Mouse (Mus musculus) forebrain, embryonic 13.5 days (tissue): ENCODE data around the gene Slc25a47. TPM values are rescaled to one million over a fixed set of nuclear protein-coding genes. Genes with fewer than 3 reads are reported as not detected.

Experiments
- ATAC-seq: fragments of 200-750 bp; cut with Nextera tagmentation; 2 replicates; pipeline ENCODE4 v1.8.0; 2017
- H3K27ac ChIP-seq: fragments of 300-500 bp; sonication (generic); 2 replicates; pipeline ENCODE4 v1.5.1; 2015; ENCODE audit warnings: inconsistent platforms, mild to moderate bottlenecking, moderate library complexity
- H3K27me3 ChIP-seq: fragments of 300-500 bp; sonication (generic); 2 replicates; pipeline ENCODE4 v1.6.1; 2015; ENCODE audit warnings: mild to moderate bottlenecking, inconsistent platforms
- H3K36me3 ChIP-seq: fragments of 300-500 bp; sonication (generic); 2 replicates; pipeline ENCODE4 v1.6.1; 2015; ENCODE audit warnings: mild to moderate bottlenecking, inconsistent platforms; ENCODE audit not compliant: poor library complexity, severe bottlenecking
- H3K4me1 ChIP-seq: fragments of 300-500 bp; sonication (generic); 2 replicates; pipeline ENCODE4 v1.6.1; 2015; ENCODE audit warnings: inconsistent platforms
- H3K4me2 ChIP-seq: fragments of 300-500 bp; sonication (generic); 2 replicates; pipeline ENCODE4 v1.6.1; 2015; ENCODE audit warnings: inconsistent platforms, mild to moderate bottlenecking, moderate library complexity
- H3K4me3 ChIP-seq: fragments of 300-500 bp; sonication (generic); 2 replicates; pipeline ENCODE4 v1.5.1; 2015; ENCODE audit warnings: mild to moderate bottlenecking, inconsistent platforms
- H3K9ac ChIP-seq: fragments of 300-500 bp; sonication (generic); 2 replicates; pipeline ENCODE4 v1.6.1; 2015; ENCODE audit warnings: mild to moderate bottlenecking, inconsistent platforms
- H3K9me3 ChIP-seq: fragments of 300-500 bp; sonication (generic); replicated peaks from 2 replicates; pipeline ENCODE4 v1.6.1; 2016; ENCODE audit warnings: inconsistent platforms
- WGBS: fragments of 180-500 bp; shearing (Covaris S2); methylation state at CpG from one replicate; pipeline ENCODE4 v1.1.7; 2015; 5-methylcytosine and 5-hydroxymethylcytosine counted together
- microRNA counts: library from miRNA; unstranded; fragments of <30 nt; microRNA quantifications from one replicate; lab custom pipeline; 2016
- microRNA-seq: library from miRNA; unstranded; fragments of <30 nt; microRNA quantifications from one replicate; pipeline ENCODE4, GENCODE M21; 2016
- polyA plus RNA-seq: library from polyadenylated mRNA; unstranded; fragments of >200 nt; fragmentation: Nextera tagmentation; extraction: Ambion mirVana; gene quantifications from 2 replicates; pipeline ENCODE4 v1.2.1, GENCODE M21; 2015

The Slc25a47 gene
- polyA plus RNA-seq, 1 experiment from 2014 or later = 15.6 TPM

GRCm38 (mm10) chr12:108903600-108904275 is 67.9 kb downstream of the Slc25a47 start:
- WGBS = 72% methylated on average over 8 of the region's 8 CpGs
- Histone ChIP-seq H3K27ac (no peak overlapping the region; the same call in 1 of the 2 replicates), H3K9ac (no peak overlapping the region), H3K36me3 (no peaks in the 10 kb centered on the region), H3K27me3 (no peaks in the 10 kb centered on the region), H3K9me3 (no peaks in the 10 kb centered on the region), H3K4me1 (peaks cover 39% of the 10 kb centered on the region), H3K4me3 (no peak overlapping the region), H3K4me2 (no peak overlapping the region)
- 0 out of 2 replicates have a peak, but pooled peaks have one; percentile 48 for ATAC-seq

GRCm38 (mm10) chr12:108904276-108904653 is 68.4 kb downstream of the Slc25a47 start:
- H3K9ac ChIP-seq = no peak overlapping the region
- no peak overlapping the region for H3K4me2 ChIP-seq
- no peak for ATAC-seq
- H3K27ac ChIP-seq = no peak overlapping the region
- H3K27me3 ChIP-seq = no peaks in the 10 kb centered on the region
- no peaks in the 10 kb centered on the region for H3K9me3 ChIP-seq
- H3K4me1 ChIP-seq = peaks cover 43% of the 10 kb centered on the region
- WGBS = 34% methylated on average over 8 of the region's 8 CpGs
- no peak overlapping the region for H3K4me3 ChIP-seq
- no peaks in the 10 kb centered on the region for H3K36me3 ChIP-seq

- Histone ChIP-seq H3K4me1 (peaks cover 50% of the 10 kb centered on the region), H3K9ac (no peak overlapping the region), H3K4me2 (no peak overlapping the region), H3K4me3 (no peak overlapping the region), H3K27me3 (no peaks in the 10 kb centered on the region), H3K36me3 (no peaks in the 10 kb centered on the region), H3K27ac (peak overlapping the region; percentile 68), H3K9me3 (no peaks in the 10 kb centered on the region)
- ATAC-seq = no peak
- WGBS = 31% methylated on average over 14 of the region's 14 CpGs
These were observed 69.9 kb downstream of the Slc25a47 start for GRCm38 (mm10) chr12:108905620-108906302.

- Histone ChIP-seq H3K27me3 (no peaks in the 10 kb centered on the region), H3K27ac (peak overlapping the region; percentile 68; the same call in 1 of the 2 replicates), H3K36me3 (no peaks in the 10 kb centered on the region), H3K9me3 (no peaks in the 10 kb centered on the region), H3K4me2 (no peak overlapping the region), H3K9ac (no peak overlapping the region), H3K4me3 (no peak overlapping the region), H3K4me1 (peaks cover 56% of the 10 kb centered on the region)
- 43% methylated on average over 12 of the region's 12 CpGs for WGBS
- peak; percentile 37; the same call in 1 of the 2 replicates for ATAC-seq
These were observed 70.6 kb downstream of the Slc25a47 start for GRCm38 (mm10) chr12:108906398-108906797.

MicroRNAs encoded within 50 kb of the gene (microRNA counts, 519-probe panel; counts per million panel counts)
- 177 counts per million, percentile 53 among the panel's probes with 10 or more counts for microRNA mmu-miR-345-3p (lab: Ali Mortazavi, UCI)
- 3,500 counts per million, percentile 72 among the panel's probes with 10 or more counts for microRNA mmu-miR-345-5p (lab: Ali Mortazavi, UCI)

Small RNAs within 50 kb of the gene (microRNA-seq; reads per million reads assigned to microRNA genes)
- 140 reads per million, percentile 54 among the genes with 10 or more reads in this experiment for gene Mir345

Other genes starting within 250 kb of the Slc25a47 start
- gene Degs2, start 133.7 kb upstream of the Slc25a47 start, polyA plus RNA-seq = 2.6 and 3.4 TPM in 2 replicates
- 15.8 and 17.3 TPM in 2 replicates for gene Yy1, start 43.1 kb upstream of the Slc25a47 start, polyA plus RNA-seq
- 21.2 and 22.1 TPM in 2 replicates for gene Slc25a29, start 163 bp upstream of the Slc25a47 start, polyA plus RNA-seq
- gene Wdr25, start 57.6 kb downstream of the Slc25a47 start, polyA plus RNA-seq = 9.9 and 10.4 TPM in 2 replicates
- gene Wars, start 58.1 kb downstream of the Slc25a47 start, polyA plus RNA-seq = 103 and 111 TPM in 2 replicates
- 8.3 and 9.0 TPM in 2 replicates for gene Begain, start 232.2 kb downstream of the Slc25a47 start, polyA plus RNA-seq